Mouse (Mus musculus) fat pad, adult 2 months (tissue): ENCODE measurements around the gene Ryr3.

ENCODE experiments used
- DNase-seq: peaks from one replicate; pipeline ENCODE4 v3.0.0-alpha.2; 2011; ENCODE audit warnings: low read depth, low spot score; ENCODE audit errors: extremely low read depth

Gene Ryr3

GRCm38 (mm10) chr2:113216746-113217461 is at the start of gene Ryr3:
TSS of gene Ryr3 (minus strand) at chr2:113217096.
- no peak for DNase-seq

GRCm38 (mm10) chr2:113238871-113239270 is 22.0 kb upstream of the Ryr3 start:
- no peak for DNase-seq

GRCm38 (mm10) chr2:113236993-113237392 is 20.1 kb upstream of the Ryr3 start:
- no peak for DNase-seq

GRCm38 (mm10) chr2:113234559-113234958 is 17.7 kb upstream of the Ryr3 start:
- no peak for DNase-seq

- no peak for DNase-seq
Measured at GRCm38 (mm10) chr2:113233356-113233755, 16.5 kb upstream of the Ryr3 start.

- DNase-seq = no peak
Measured at GRCm38 (mm10) chr2:113216105-113216745, 671 bp downstream of the Ryr3 start.

- no peak for DNase-seq
Measured at GRCm38 (mm10) chr2:113210023-113210422, 6.9 kb downstream of the Ryr3 start.

GRCm38 (mm10) chr2:113209263-113209662 is 7.6 kb downstream of the Ryr3 start:
- no peak for DNase-seq

GRCm38 (mm10) chr2:113202857-113203256 is 14.0 kb downstream of the Ryr3 start:
- no peak for DNase-seq

- DNase-seq = no peak
Measured at GRCm38 (mm10) chr2:113199030-113199679, 17.7 kb downstream of the Ryr3 start.

GRCm38 (mm10) chr2:113187158-113187557 is 29.7 kb downstream of the Ryr3 start:
- DNase-seq = no peak

GRCm38 (mm10) chr2:113181701-113182100 is 35.2 kb downstream of the Ryr3 start:
- DNase-seq = no peak

GRCm38 (mm10) chr2:113178047-113178446 is 38.8 kb downstream of the Ryr3 start:
- DNase-seq = no peak

- no peak for DNase-seq
Measured at GRCm38 (mm10) chr2:113176337-113176736, 40.6 kb downstream of the Ryr3 start.

GRCm38 (mm10) chr2:113168096-113168495 is 48.8 kb downstream of the Ryr3 start:
- no peak for DNase-seq

GRCm38 (mm10) chr2:113161494-113161893 is 55.4 kb downstream of the Ryr3 start:
- no peak for DNase-seq

GRCm38 (mm10) chr2:113137766-113138165 is 79.1 kb downstream of the Ryr3 start:
- no peak for DNase-seq

GRCm38 (mm10) chr2:113123476-113123875 is 93.4 kb downstream of the Ryr3 start:
- no peak for DNase-seq

GRCm38 (mm10) chr2:113119080-113119479 is 97.8 kb downstream of the Ryr3 start:
- no peak for DNase-seq

- no peak for DNase-seq
Measured at GRCm38 (mm10) chr2:113116788-113117187, 100.1 kb downstream of the Ryr3 start.

- no peak for DNase-seq
Measured at GRCm38 (mm10) chr2:113115897-113116283, 101.0 kb downstream of the Ryr3 start.

- no peak for DNase-seq
Measured at GRCm38 (mm10) chr2:113115248-113115896, 101.5 kb downstream of the Ryr3 start.
